Mouse (Mus musculus) brain, embryonic 18.5 days (tissue): Measurements from ENCODE around the gene Glra4.
"Not testable (repeated sequence)": the region's sequence is repeated elsewhere in the genome, so short reads cannot be mapped to it uniquely, and the experiment has no call there.

Experiments used
- DNase-seq: peaks from one replicate; pipeline ENCODE4 v3.0.0-alpha.2; 2012; ENCODE audit warnings: low read depth, low spot score

Glra4 gene

GRCm38 (mm10) chrX:136732016-136732415, 47.9 kb downstream of the Glra4 start:
- no peak for DNase-seq

GRCm38 (mm10) chrX:136714742-136715474, 65.0 kb downstream of the Glra4 start:
- DNase-seq: not testable (repeated sequence)

GRCm38 (mm10) chrX:136708782-136709181, 71.2 kb downstream of the Glra4 start:
- no peak for DNase-seq

- no peak for DNase-seq
Observed at GRCm38 (mm10) chrX:136708168-136708681, 71.7 kb downstream of the Glra4 start.
